Mouse (Mus musculus): Measurements from ENCODE around the gene Vps37d. TPM values are rescaled to one million over a fixed set of nuclear protein-coding genes. Genes with fewer than 3 reads are reported as not detected.

Vps37d gene
- 0.78 and 1.4 TPM in 2 replicates for polyA plus RNA-seq (2012; rRNA removed)

- DNase-seq (ENCODE audit: low read depth in 1 of 2, low spot score in 2 of 2), result peak; percentile 48 to 85
- peaks cover 7% of the 10 kb centered on the region for H3K27me3 ChIP-seq (ENCODE audit: control insufficient read depth, insufficient read depth, low read length)
- WGBS, result 4% methylated on average over 59 of the region's 83 CpGs
Observed at GRCm38 (mm10) chr5:135077564-135078481, at the start of gene Vps37d. Gene Vps37d (minus strand): TSS chr5:135078266.

DNA sequence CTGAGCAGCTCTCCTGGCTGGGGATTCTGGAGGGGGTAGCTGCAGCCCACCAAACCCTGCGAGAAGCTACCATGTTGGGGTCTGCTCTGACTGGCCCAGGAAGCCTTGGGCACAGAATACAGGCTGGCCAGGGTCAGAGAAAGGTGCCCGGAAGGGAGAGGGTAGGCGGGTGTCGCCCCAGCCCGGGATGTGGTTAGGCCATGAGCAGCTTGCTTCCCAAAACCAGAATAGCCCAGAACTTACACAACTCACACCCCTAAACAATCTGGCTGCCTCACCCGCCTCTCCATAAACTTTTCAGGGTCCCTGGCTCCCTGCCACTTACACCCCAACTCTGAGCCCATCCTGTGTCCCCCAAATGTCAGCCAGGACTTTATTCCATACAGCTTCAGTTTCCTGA is 49.6 kb upstream of the Vps37d start:
- no peaks in the 10 kb centered on the region for H3K36me3 ChIP-seq (ENCODE audit: control insufficient read depth, insufficient read depth, low read length)

More at GRCm38 (mm10) chr5:135077564-135078481, at the start of gene Vps37d:
- Histone ChIP-seq H3K27ac (ENCODE audit: insufficient read depth, low read length) (no peak within 1 kb of the TSS), H3K4me3 (ENCODE audit: extremely low read depth, insufficient read depth, insufficient read length) (peak within 1 kb of the TSS; percentile 59), H3K36me3 (ENCODE audit: control insufficient read depth, insufficient read depth, low read length) (no peaks in the 10 kb centered on the region), H3K4me1 (ENCODE audit: control insufficient read depth, insufficient read depth, insufficient read length) (no peaks in the 10 kb centered on the region; the same call in 1 of the 2 replicates)
- TF ChIP-seq POLR2A (IDR thresholded peaks at IDR 0.05; ENCODE audit: low read depth, low read length) (no peak), CTCF (IDR thresholded peaks at IDR 0.05; ENCODE audit: extremely low read depth, insufficient read depth, insufficient read length, insufficient replicate concordance) (peak; percentile 90)

GRCm38 (mm10) chr5:135126121-135126520 is 48.1 kb upstream of the Vps37d start:
- DNase-seq (ENCODE audit: low read depth in 1 of 2, low spot score in 2 of 2), result no peak
- Histone ChIP-seq H3K36me3 (ENCODE audit: control insufficient read depth, insufficient read depth, low read length) (no peaks in the 10 kb centered on the region), H3K4me3 (ENCODE audit: extremely low read depth, insufficient read depth, insufficient read length) (no peak overlapping the region), H3K27me3 (ENCODE audit: control insufficient read depth, insufficient read depth, low read length) (no peaks in the 10 kb centered on the region), H3K27ac (ENCODE audit: insufficient read depth, low read length) (no peak overlapping the region), H3K4me1 (ENCODE audit: control insufficient read depth, insufficient read depth, insufficient read length) (no peaks in the 10 kb centered on the region)
- no peak for TF ChIP-seq CTCF (IDR thresholded peaks at IDR 0.05; ENCODE audit: extremely low read depth, insufficient read depth, insufficient read length, insufficient replicate concordance)
- TF ChIP-seq POLR2A (IDR thresholded peaks at IDR 0.05; ENCODE audit: low read depth, low read length), result no peak
- WGBS, result 84% methylated on average over 6 of the region's 6 CpGs

More for the DNA sequence above, 49.6 kb upstream of the Vps37d start:
- WGBS, result 21% methylated on average over 6 of the region's 6 CpGs
- no peak for DNase-seq (ENCODE audit: low read depth in 1 of 2, low spot score in 2 of 2)
- TF ChIP-seq CTCF (IDR thresholded peaks at IDR 0.05; ENCODE audit: extremely low read depth, insufficient read depth, insufficient read length, insufficient replicate concordance) (no peak), POLR2A (IDR thresholded peaks at IDR 0.05; ENCODE audit: low read depth, low read length) (no peak)
- Histone ChIP-seq H3K4me3 (ENCODE audit: extremely low read depth, insufficient read depth, insufficient read length) (no peak overlapping the region), H3K27ac (ENCODE audit: insufficient read depth, low read length) (no peak overlapping the region), H3K27me3 (ENCODE audit: control insufficient read depth, insufficient read depth, low read length) (no peaks in the 10 kb centered on the region), H3K4me1 (ENCODE audit: control insufficient read depth, insufficient read depth, insufficient read length) (no peaks in the 10 kb centered on the region)

GRCm38 (mm10) chr5:135120753-135121152 is 42.7 kb upstream of the Vps37d start:
- Histone ChIP-seq H3K27ac (ENCODE audit: insufficient read depth, low read length) (no peak overlapping the region), H3K4me1 (ENCODE audit: control insufficient read depth, insufficient read depth, insufficient read length) (peaks cover 4% of the 10 kb centered on the region; the same call in 1 of the 2 replicates), H3K27me3 (ENCODE audit: control insufficient read depth, insufficient read depth, low read length) (no peaks in the 10 kb centered on the region), H3K4me3 (ENCODE audit: extremely low read depth, insufficient read depth, insufficient read length) (no peak overlapping the region), H3K36me3 (ENCODE audit: control insufficient read depth, insufficient read depth, low read length) (no peaks in the 10 kb centered on the region)
- no peak for DNase-seq (ENCODE audit: low read depth in 1 of 2, low spot score in 2 of 2)
- 59% methylated on average over 4 of the region's 4 CpGs for WGBS
- TF ChIP-seq POLR2A (IDR thresholded peaks at IDR 0.05; ENCODE audit: low read depth, low read length) (no peak), CTCF (IDR thresholded peaks at IDR 0.05; ENCODE audit: extremely low read depth, insufficient read depth, insufficient read length, insufficient replicate concordance) (no peak)

DNA sequence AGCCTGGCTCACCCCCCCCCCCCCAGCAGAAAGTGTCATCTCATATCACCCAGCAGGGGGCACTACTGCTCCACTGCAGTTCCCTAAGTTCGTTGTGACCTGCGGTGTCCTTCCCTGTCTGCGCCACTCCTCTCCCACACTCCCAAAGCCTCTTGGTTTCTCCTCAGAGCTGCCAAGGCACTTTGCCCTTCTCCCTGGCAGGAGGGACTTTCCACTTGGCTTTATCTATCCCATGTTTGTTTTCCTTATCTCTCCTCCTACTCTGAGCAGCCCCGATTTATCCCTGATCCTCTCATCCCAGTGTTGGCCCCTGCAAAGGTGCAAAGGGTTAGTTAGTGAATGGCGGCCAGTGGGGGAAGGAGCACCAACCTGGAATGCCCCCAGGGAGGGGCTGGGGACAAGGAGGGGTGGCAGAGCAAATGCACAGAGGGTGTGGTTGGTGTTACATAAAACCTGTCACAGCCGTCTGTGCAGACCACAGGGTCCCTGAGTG is 40.6 kb upstream of the Vps37d start:
- H3K36me3 ChIP-seq (ENCODE audit: control insufficient read depth, insufficient read depth, low read length), result no peaks in the 10 kb centered on the region
- no peak overlapping the region for H3K27ac ChIP-seq (ENCODE audit: insufficient read depth, low read length)
- H3K27me3 ChIP-seq (ENCODE audit: control insufficient read depth, insufficient read depth, low read length), result no peaks in the 10 kb centered on the region
- no peak for TF ChIP-seq POLR2A (IDR thresholded peaks at IDR 0.05; ENCODE audit: low read depth, low read length)
- TF ChIP-seq CTCF (IDR thresholded peaks at IDR 0.05; ENCODE audit: extremely low read depth, insufficient read depth, insufficient read length, insufficient replicate concordance), result peak; percentile 81; the same call in 1 of the 2 replicates
- 21% methylated on average over 6 of the region's 6 CpGs for WGBS
- DNase-seq (ENCODE audit: low read depth in 1 of 2, low spot score in 2 of 2), result peak in 1 of 2 experiments; percentile 38
- no peak overlapping the region for H3K4me3 ChIP-seq (ENCODE audit: extremely low read depth, insufficient read depth, insufficient read length)
- peaks cover 4% of the 10 kb centered on the region; the same call in 1 of the 2 replicates for H3K4me1 ChIP-seq (ENCODE audit: control insufficient read depth, insufficient read depth, insufficient read length)

DNA sequence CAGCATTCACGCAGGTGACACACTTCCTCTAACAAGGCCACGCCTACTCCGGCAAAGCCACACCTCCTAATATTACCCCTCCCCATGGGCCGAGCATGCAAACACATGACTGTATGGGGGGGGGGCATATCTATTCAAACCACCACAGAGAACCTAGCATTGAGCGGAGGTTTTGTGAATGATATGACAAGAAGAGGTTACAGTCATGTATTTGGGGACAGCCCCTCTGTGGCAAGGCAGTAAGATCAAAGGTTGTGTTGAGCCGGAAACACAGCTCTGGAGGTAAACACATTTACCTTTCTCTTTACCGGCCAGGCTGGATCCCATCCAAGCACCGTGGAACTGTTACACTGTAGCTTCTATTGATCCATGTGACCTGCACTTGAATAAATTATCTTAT is 37.2 kb upstream of the Vps37d start:
- H3K27ac ChIP-seq (ENCODE audit: insufficient read depth, low read length), result no peak overlapping the region

More for the DNA sequence above, 37.2 kb upstream of the Vps37d start:
- H3K4me3 ChIP-seq (ENCODE audit: extremely low read depth, insufficient read depth, insufficient read length), result no peak overlapping the region
- no peaks in the 10 kb centered on the region for H3K27me3 ChIP-seq (ENCODE audit: control insufficient read depth, insufficient read depth, low read length)
- no peak for TF ChIP-seq CTCF (IDR thresholded peaks at IDR 0.05; ENCODE audit: extremely low read depth, insufficient read depth, insufficient read length, insufficient replicate concordance)
- no peak for TF ChIP-seq POLR2A (IDR thresholded peaks at IDR 0.05; ENCODE audit: low read depth, low read length)
- DNase-seq (ENCODE audit: low read depth in 1 of 2, low spot score in 2 of 2), result no peak
- no peaks in the 10 kb centered on the region for H3K36me3 ChIP-seq (ENCODE audit: control insufficient read depth, insufficient read depth, low read length)
- H3K4me1 ChIP-seq (ENCODE audit: control insufficient read depth, insufficient read depth, insufficient read length), result peaks cover 4% of the 10 kb centered on the region; the same call in 1 of the 2 replicates
- 64% methylated on average over 8 of the region's 8 CpGs for WGBS
